Mouse (Mus musculus): Measurements from ENCODE around the gene Setd3. TPM values are rescaled to one million over a fixed set of nuclear protein-coding genes. Genes with fewer than 3 reads are reported as not detected.

The Setd3 gene
- polyA plus RNA-seq, 1 experiment from 2014 or later = 91.6 TPM

GRCm38 (mm10) chr12:108219825-108220616 is 40.9 kb upstream of the Setd3 start:
- peak overlapping the region; percentile 69 for H3K27ac ChIP-seq (ENCODE audit: low read depth, low read length)
- H3K4me1 ChIP-seq (ENCODE audit: control insufficient read depth, insufficient read depth, low read length) = peaks cover 51% of the 10 kb centered on the region
- no peaks in the 10 kb centered on the region for H3K27me3 ChIP-seq (ENCODE audit: control insufficient read depth, insufficient read depth, low read length)
- H3K9ac ChIP-seq (ENCODE audit: low read length) = no peak overlapping the region
- no peaks in the 10 kb centered on the region for H3K36me3 ChIP-seq (ENCODE audit: control insufficient read depth, insufficient read depth, low read length)
- DNase-seq (ENCODE audit: low spot score) = no peak
- 72% methylated on average over 21 of the region's 21 CpGs for WGBS
- H3K4me2 ChIP-seq (ENCODE audit: low read depth) = no peak overlapping the region
- no peaks in the 10 kb centered on the region for H3K9me3 ChIP-seq (ENCODE audit: control insufficient read depth, low read length)
- H3K4me3 ChIP-seq (ENCODE audit: low read depth, low read length) = no peak overlapping the region
- ATAC-seq (ENCODE audit: insufficient read depth, low FRiP score, low TSS enrichment) = no peak

GRCm38 (mm10) chr12:108219163-108219562 is 40.0 kb upstream of the Setd3 start:
- 63% methylated on average over 15 of the region's 15 CpGs for WGBS
- Histone ChIP-seq H3K9ac (ENCODE audit: low read length) (no peak overlapping the region), H3K27me3 (ENCODE audit: control insufficient read depth, insufficient read depth, low read length) (no peaks in the 10 kb centered on the region), H3K4me1 (ENCODE audit: control insufficient read depth, insufficient read depth, low read length) (peaks cover 52% of the 10 kb centered on the region), H3K4me3 (ENCODE audit: low read depth, low read length) (no peak overlapping the region), H3K36me3 (ENCODE audit: control insufficient read depth, insufficient read depth, low read length) (no peaks in the 10 kb centered on the region), H3K4me2 (ENCODE audit: low read depth) (no peak overlapping the region), H3K9me3 (ENCODE audit: control insufficient read depth, low read length) (no peaks in the 10 kb centered on the region), H3K27ac (ENCODE audit: low read depth, low read length) (peak overlapping the region; percentile 69; the same call in 1 of the 2 replicates)
- DNase-seq (ENCODE audit: low spot score) = no peak
- ATAC-seq (ENCODE audit: insufficient read depth, low FRiP score, low TSS enrichment) = no peak

- Histone ChIP-seq H3K36me3 (ENCODE audit: control insufficient read depth, insufficient read depth, low read length) (no peaks in the 10 kb centered on the region), H3K27me3 (ENCODE audit: control insufficient read depth, insufficient read depth, low read length) (no peaks in the 10 kb centered on the region), H3K9ac (ENCODE audit: low read length) (no peak overlapping the region), H3K27ac (ENCODE audit: low read depth, low read length) (peak overlapping the region; percentile 67), H3K4me3 (ENCODE audit: low read depth, low read length) (no peak overlapping the region), H3K4me1 (ENCODE audit: control insufficient read depth, insufficient read depth, low read length) (peaks cover 64% of the 10 kb centered on the region), H3K9me3 (ENCODE audit: control insufficient read depth, low read length) (no peaks in the 10 kb centered on the region), H3K4me2 (ENCODE audit: low read depth) (no peak overlapping the region)
- no peak for ATAC-seq (ENCODE audit: insufficient read depth, low FRiP score, low TSS enrichment)
- no peak for DNase-seq (ENCODE audit: low spot score)
- 60% methylated on average over 5 of the region's 5 CpGs for WGBS
Observed at GRCm38 (mm10) chr12:108217572-108217971, 38.5 kb upstream of the Setd3 start.

GRCm38 (mm10) chr12:108216611-108217370 is 37.7 kb upstream of the Setd3 start:
- no peak for DNase-seq (ENCODE audit: low spot score)
- peak overlapping the region; percentile 26 for H3K9ac ChIP-seq (ENCODE audit: low read length)
- WGBS = 70% methylated on average over 11 of the region's 11 CpGs

GRCm38 (mm10) chr12:108215090-108215489 is 36.0 kb upstream of the Setd3 start:
- WGBS = 55% methylated on average over 8 of the region's 8 CpGs
- H3K27ac ChIP-seq (ENCODE audit: low read depth, low read length) = no peak overlapping the region
- no peak for DNase-seq (ENCODE audit: low spot score)
- H3K4me1 ChIP-seq (ENCODE audit: control insufficient read depth, insufficient read depth, low read length) = peaks cover 56% of the 10 kb centered on the region
- no peaks in the 10 kb centered on the region for H3K9me3 ChIP-seq (ENCODE audit: control insufficient read depth, low read length)
- no peak for ATAC-seq (ENCODE audit: insufficient read depth, low FRiP score, low TSS enrichment)
- 0 out of 2 replicates have a peak overlapping the region, but pooled peaks have one; percentile 10 for H3K9ac ChIP-seq (ENCODE audit: low read length)
- no peaks in the 10 kb centered on the region for H3K36me3 ChIP-seq (ENCODE audit: control insufficient read depth, insufficient read depth, low read length)
- H3K4me3 ChIP-seq (ENCODE audit: low read depth, low read length) = no peak overlapping the region
- no peak overlapping the region for H3K4me2 ChIP-seq (ENCODE audit: low read depth)
- H3K27me3 ChIP-seq (ENCODE audit: control insufficient read depth, insufficient read depth, low read length) = no peaks in the 10 kb centered on the region

More at GRCm38 (mm10) chr12:108216611-108217370, 37.7 kb upstream of the Setd3 start:
- Histone ChIP-seq H3K27me3 (ENCODE audit: control insufficient read depth, insufficient read depth, low read length) (no peaks in the 10 kb centered on the region), H3K9me3 (ENCODE audit: control insufficient read depth, low read length) (no peaks in the 10 kb centered on the region), H3K36me3 (ENCODE audit: control insufficient read depth, insufficient read depth, low read length) (no peaks in the 10 kb centered on the region), H3K27ac (ENCODE audit: low read depth, low read length) (peak overlapping the region; percentile 67), H3K4me1 (ENCODE audit: control insufficient read depth, insufficient read depth, low read length) (peaks cover 64% of the 10 kb centered on the region), H3K4me2 (ENCODE audit: low read depth) (no peak overlapping the region), H3K4me3 (ENCODE audit: low read depth, low read length) (no peak overlapping the region)
- peak; percentile 36; the same call in 1 of the 2 replicates for ATAC-seq (ENCODE audit: insufficient read depth, low FRiP score, low TSS enrichment)

- no peak overlapping the region for H3K4me3 ChIP-seq (ENCODE audit: low read depth, low read length)
- no peak for ATAC-seq (ENCODE audit: insufficient read depth, low FRiP score, low TSS enrichment)
Observed at GRCm38 (mm10) chr12:108213090-108214041, 34.3 kb upstream of the Setd3 start.

GRCm38 (mm10) chr12:108212476-108212875 is 33.4 kb upstream of the Setd3 start:
- ATAC-seq (ENCODE audit: insufficient read depth, low FRiP score, low TSS enrichment) (no peak), DNase-seq (ENCODE audit: low spot score) (no peak)
- no peak overlapping the region for H3K4me2 ChIP-seq (ENCODE audit: low read depth)
- H3K36me3 ChIP-seq (ENCODE audit: control insufficient read depth, insufficient read depth, low read length) = no peaks in the 10 kb centered on the region
- H3K9ac ChIP-seq (ENCODE audit: low read length) = no peak overlapping the region
- H3K27me3 ChIP-seq (ENCODE audit: control insufficient read depth, insufficient read depth, low read length) = no peaks in the 10 kb centered on the region
- no peak overlapping the region for H3K27ac ChIP-seq (ENCODE audit: low read depth, low read length)
- no peaks in the 10 kb centered on the region for H3K9me3 ChIP-seq (ENCODE audit: control insufficient read depth, low read length)
- H3K4me3 ChIP-seq (ENCODE audit: low read depth, low read length) = no peak overlapping the region
- 82% methylated on average over 6 of the region's 6 CpGs for WGBS
- peaks cover 40% of the 10 kb centered on the region for H3K4me1 ChIP-seq (ENCODE audit: control insufficient read depth, insufficient read depth, low read length)

More at GRCm38 (mm10) chr12:108213090-108214041, 34.3 kb upstream of the Setd3 start:
- WGBS = 42% methylated on average over 18 of the region's 18 CpGs
- Histone ChIP-seq H3K4me1 (ENCODE audit: control insufficient read depth, insufficient read depth, low read length) (peaks cover 48% of the 10 kb centered on the region), H3K27me3 (ENCODE audit: control insufficient read depth, insufficient read depth, low read length) (no peaks in the 10 kb centered on the region), H3K36me3 (ENCODE audit: control insufficient read depth, insufficient read depth, low read length) (no peaks in the 10 kb centered on the region), H3K9me3 (ENCODE audit: control insufficient read depth, low read length) (no peaks in the 10 kb centered on the region), H3K27ac (ENCODE audit: low read depth, low read length) (peak overlapping the region; percentile 54; the same call in 1 of the 2 replicates), H3K9ac (ENCODE audit: low read length) (no peak overlapping the region), H3K4me2 (ENCODE audit: low read depth) (no peak overlapping the region)
- peak; percentile 31 for DNase-seq (ENCODE audit: low spot score)

GRCm38 (mm10) chr12:108212071-108212470 is 33.0 kb upstream of the Setd3 start:
- no peak overlapping the region for H3K4me3 ChIP-seq (ENCODE audit: low read depth, low read length)
- ATAC-seq (ENCODE audit: insufficient read depth, low FRiP score, low TSS enrichment) = no peak
- H3K9ac ChIP-seq (ENCODE audit: low read length) = no peak overlapping the region
- no peak overlapping the region for H3K4me2 ChIP-seq (ENCODE audit: low read depth)
- H3K27me3 ChIP-seq (ENCODE audit: control insufficient read depth, insufficient read depth, low read length) = no peaks in the 10 kb centered on the region
- WGBS = 51% methylated on average over 5 of the region's 5 CpGs
- no peaks in the 10 kb centered on the region for H3K36me3 ChIP-seq (ENCODE audit: control insufficient read depth, insufficient read depth, low read length)
- DNase-seq (ENCODE audit: low spot score) = no peak
- H3K4me1 ChIP-seq (ENCODE audit: control insufficient read depth, insufficient read depth, low read length) = peaks cover 38% of the 10 kb centered on the region
- H3K27ac ChIP-seq (ENCODE audit: low read depth, low read length) = no peak overlapping the region
- H3K9me3 ChIP-seq (ENCODE audit: control insufficient read depth, low read length) = no peaks in the 10 kb centered on the region
